ENCODE assay signal across 7 mouse cellular contexts in the genomic region with DNA sequence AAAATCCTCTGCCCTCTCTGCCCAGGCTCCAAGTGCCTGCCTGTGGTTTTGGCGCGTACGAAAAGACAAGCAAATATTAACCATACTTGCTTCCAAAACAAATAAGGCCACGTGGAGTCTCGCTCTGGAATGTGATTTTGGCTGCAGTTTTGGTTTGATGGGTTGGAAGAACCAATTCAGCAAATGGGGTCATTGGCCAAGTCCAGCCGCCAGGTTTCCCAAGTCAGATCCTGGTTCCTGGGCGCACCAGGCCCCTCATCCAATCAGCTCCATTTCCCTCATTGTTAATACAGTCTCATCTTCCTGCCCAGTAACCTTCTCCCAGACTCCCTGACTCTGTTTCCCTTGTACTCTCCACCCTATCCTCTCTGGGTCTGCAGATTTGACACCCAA. TPM values are rescaled to one million over a fixed set of nuclear protein-coding genes. Genes with fewer than 3 reads are reported as not detected.
DNase-seq lines count a peak whose midpoint lies in the region; ATAC-seq and TF ChIP-seq lines count a peak whose summit lies in the region.

No protein-coding gene starts in this region.

- H3K27ac ChIP-seq in ES-E14 (ENCODE audit: insufficient read depth, low read depth, low read length, poor library complexity, severe bottlenecking), result no peak overlapping the region
- H3K27ac ChIP-seq in embryonic facial prominence, embryonic 15.5 days (replicated peaks), result 0 out of 2 replicates have a peak overlapping the region, but pooled peaks have one; percentile 61
- H3K27ac ChIP-seq in hindbrain, embryonic 16.5 days (ENCODE audit: low read depth, low read length), result peak overlapping the region; percentile 85
- H3K27ac ChIP-seq in liver, embryonic 15.5 days (replicated peaks), result no peak overlapping the region
- no peak overlapping the region for H3K27ac ChIP-seq in small intestine, adult 2 months (ENCODE audit: insufficient read depth, low read depth, low read length)

- H3K36me3 ChIP-seq in ES-E14 (ENCODE audit: control insufficient read depth, insufficient read depth, low read length, poor library complexity, severe bottlenecking), result no peaks in the 10 kb centered on the region
- H3K36me3 ChIP-seq in embryonic facial prominence, embryonic 15.5 days, result no peaks in the 10 kb centered on the region
- H3K36me3 ChIP-seq in hindbrain, embryonic 16.5 days (ENCODE audit: control insufficient read depth, insufficient read depth, low read length), result no peaks in the 10 kb centered on the region
- no peaks in the 10 kb centered on the region for H3K36me3 ChIP-seq in liver, embryonic 15.5 days (replicated peaks)
- no peaks in the 10 kb centered on the region for H3K36me3 ChIP-seq in small intestine, adult 2 months (ENCODE audit: control insufficient read depth, insufficient read depth, low read length)

- TF ChIP-seq POLR2A in small intestine, adult 2 months (IDR thresholded peaks at IDR 0.05; ENCODE audit: low read depth, low read length), result no peak

- H3K4me1 ChIP-seq in ES-E14 (ENCODE audit: control insufficient read depth in 2 of 2, insufficient read depth in 2 of 2, low read length in 2 of 2, poor library complexity in 1 of 2), result peaks cover 16 to 35% of the 10 kb centered on the region in 2 experiments; a peak in 3 of 4 replicates
- peaks cover 31% of the 10 kb centered on the region for H3K4me1 ChIP-seq in embryonic facial prominence, embryonic 15.5 days
- peaks cover 20% of the 10 kb centered on the region for H3K4me1 ChIP-seq in hindbrain, embryonic 16.5 days (ENCODE audit: control insufficient read depth, insufficient read depth, low read depth, low read length)
- H3K4me1 ChIP-seq in liver, embryonic 15.5 days (replicated peaks), result peaks cover 17% of the 10 kb centered on the region; the same call in 1 of the 2 replicates
- peaks cover 12% of the 10 kb centered on the region for H3K4me1 ChIP-seq in small intestine, adult 2 months (ENCODE audit: control insufficient read depth, insufficient read depth, insufficient read length, low read length)

- peak overlapping the region; percentile 82 to 89 for H3K4me3 ChIP-seq in ES-E14 (ENCODE audit: insufficient read depth in 1 of 2, low read depth in 1 of 2, low read length in 2 of 2, poor library complexity in 1 of 2, severe bottlenecking in 1 of 2)
- H3K4me3 ChIP-seq in embryonic facial prominence, embryonic 15.5 days (replicated peaks), result peak overlapping the region; percentile 85
- H3K4me3 ChIP-seq in hindbrain, embryonic 16.5 days (ENCODE audit: low read length), result peak overlapping the region; percentile 91
- peak overlapping the region; percentile 65 for H3K4me3 ChIP-seq in liver, embryonic 15.5 days (replicated peaks)
- peak overlapping the region; percentile 64 for H3K4me3 ChIP-seq in small intestine, adult 2 months (ENCODE audit: low read depth, low read length)

- no peaks in the 10 kb centered on the region for H3K9me3 ChIP-seq in ES-E14 (ENCODE audit: control insufficient read depth, insufficient read depth, low read depth, low read length)
- no peaks in the 10 kb centered on the region for H3K9me3 ChIP-seq in embryonic facial prominence, embryonic 15.5 days (replicated peaks)
- no peaks in the 10 kb centered on the region for H3K9me3 ChIP-seq in hindbrain, embryonic 16.5 days (ENCODE audit: control insufficient read depth, low read length)
- no peaks in the 10 kb centered on the region for H3K9me3 ChIP-seq in liver, embryonic 15.5 days (replicated peaks)

- peak overlapping the region; percentile 81 for H3K4me2 ChIP-seq in embryonic facial prominence, embryonic 15.5 days (replicated peaks)
- peak overlapping the region; percentile 72 for H3K4me2 ChIP-seq in hindbrain, embryonic 16.5 days (ENCODE audit: low read length)
- peak overlapping the region; percentile 79 for H3K4me2 ChIP-seq in liver, embryonic 15.5 days

- peak overlapping the region; percentile 92 for H3K9ac ChIP-seq in ES-E14 (ENCODE audit: insufficient read depth, low read depth, low read length, poor library complexity, severe bottlenecking)
- H3K9ac ChIP-seq in embryonic facial prominence, embryonic 15.5 days, result no peak overlapping the region; the same call in 1 of the 2 replicates
- peak overlapping the region; percentile 100 for H3K9ac ChIP-seq in hindbrain, embryonic 16.5 days (ENCODE audit: low read depth, low read length)
- no peak overlapping the region for H3K9ac ChIP-seq in liver, embryonic 15.5 days

- DNase-seq in 416B (ENCODE audit: low read depth) (peak; percentile 45), ES-E14 (ENCODE audit: low read depth, low spot score) (no peak)
- no peak for DNase-seq in ovary, postnatal 36 days (ENCODE audit: low spot score)

- ATAC-seq in embryonic facial prominence, embryonic 15.5 days (ENCODE audit: insufficient number of reproducible peaks, low FRiP score, low TSS enrichment, low read depth), result no peak
- peak; percentile 35 for ATAC-seq in hindbrain, embryonic 16.5 days
- no peak for ATAC-seq in liver, embryonic 15.5 days (ENCODE audit: insufficient read depth)

- no peaks in the 10 kb centered on the region for H3K27me3 ChIP-seq in embryonic facial prominence, embryonic 15.5 days
- no peaks in the 10 kb centered on the region for H3K27me3 ChIP-seq in hindbrain, embryonic 16.5 days (replicated peaks; ENCODE audit: control insufficient read depth, insufficient read depth, low read length)
- H3K27me3 ChIP-seq in liver, embryonic 15.5 days, result peaks cover 32% of the 10 kb centered on the region
- no peaks in the 10 kb centered on the region for H3K27me3 ChIP-seq in small intestine, adult 2 months (ENCODE audit: control insufficient read depth, insufficient read depth, low read length)

- 43% methylated on average over 7 of the region's 7 CpGs for WGBS in embryonic facial prominence, embryonic 15.5 days
- 38% methylated on average over 7 of the region's 7 CpGs for WGBS in hindbrain, embryonic 16.5 days
- WGBS in liver, embryonic 15.5 days (ENCODE audit: insufficient replicate concordance), result 36% methylated on average over 7 of the region's 7 CpGs
- WGBS in small intestine, adult 2 months, result 25% methylated on average over 7 of the region's 7 CpGs

- no peak for TF ChIP-seq CTCF in small intestine, adult 2 months (IDR thresholded peaks at IDR 0.05; ENCODE audit: extremely low read depth, insufficient read length, insufficient replicate concordance, low read depth, low read length)

- in situ Hi-C loops in ES-E14 (cut with MboI; ENCODE audit: low sequenced_read_pairs in 2 of 2, unreplicated experiment in 2 of 2), result no loop called here

TF ChIP-seq in ES-E14, 5 proteins besides CTCF, POLR2A, EP300 and RAD21:
- TF ChIP-seq MAFK (IDR thresholded peaks at IDR 0.05; ENCODE audit: insufficient read depth, low read depth, low read length), result no peak
- no peak for TF ChIP-seq CHD2 (IDR thresholded peaks at IDR 0.05; ENCODE audit: low read depth, low read length)
- TF ChIP-seq HCFC1 (IDR thresholded peaks at IDR 0.05; ENCODE audit: borderline replicate concordance, insufficient read depth, low read length), result no peak
- no peak for TF ChIP-seq ZC3H11A (IDR thresholded peaks at IDR 0.05; ENCODE audit: borderline replicate concordance, low read depth, low read length)
- TF ChIP-seq ZNF384 (IDR thresholded peaks at IDR 0.05; ENCODE audit: low read depth, low read length), result no peak

RNA-seq across cellular contexts. Expression of gene Ttc7b, which starts 0.9 kb away (rescaled TPM):
- 19.0 and 24.0 TPM in 2 replicates for total RNA-seq in ES-E14 (2012; rRNA removed)
- 5.0 and 5.6 TPM in 2 replicates for polyA plus RNA-seq in embryonic facial prominence, embryonic 15.5 days (2015; fragmentation: Nextera tagmentation; extraction: Ambion mirVana)
- 8.1 and 8.8 TPM in 2 replicates for polyA plus RNA-seq in hindbrain, embryonic 16.5 days (2015; fragmentation: Nextera tagmentation; extraction: Ambion mirVana)
- polyA plus RNA-seq in liver, embryonic 15.5 days (2015; fragmentation: Nextera tagmentation; extraction: Ambion mirVana), result 1.0 and 2.0 TPM in 2 replicates
- polyA plus RNA-seq in small intestine, adult 2 months (2012; rRNA removed), result 10.8 and 13.0 TPM in 2 replicates

Comparison
In these comparisons a context has a peak if more than half of its experiments do, and no peak if none do; other contexts are left out.
1. H3K27ac ChIP-seq: peak in embryonic facial prominence, embryonic 15.5 days (single experiment) and hindbrain, embryonic 16.5 days (single experiment); none in ES-E14 (single experiment), liver, embryonic 15.5 days (single experiment) and small intestine, adult 2 months (single experiment).
2. H3K9ac ChIP-seq: peak in ES-E14 (single experiment) and hindbrain, embryonic 16.5 days (single experiment); none in embryonic facial prominence, embryonic 15.5 days (single experiment) and liver, embryonic 15.5 days (single experiment).
3. Peak in every context shown above with its lines, with median percentiles within 50 percentile points of each other: H3K4me3 ChIP-seq and H3K4me2 ChIP-seq.